Mouse (Mus musculus) hindbrain, embryonic 16.5 days (tissue): ENCODE measurements around the gene Got2. TPM values are rescaled to one million over a fixed set of nuclear protein-coding genes. Genes with fewer than 3 reads are reported as not detected.
"Not testable (repeated sequence)": the region's sequence is repeated elsewhere in the genome, so short reads cannot be mapped to it uniquely, and the experiment has no call there.

Source experiments
- ATAC-seq: fragments of 200-750 bp; cut with Nextera tagmentation; 2 replicates; pipeline ENCODE4 v1.8.0; 2017; ENCODE audit warnings: moderate TSS enrichment, moderate library complexity
- H3K27ac ChIP-seq: fragments of 300-500 bp; sonication (generic); 2 replicates; pipeline ENCODE4 v1.5.1; 2014; ENCODE audit warnings: low read depth, mild to moderate bottlenecking, control low read depth, low read length, moderate library complexity
- H3K27me3 ChIP-seq: fragments of 300-500 bp; sonication (generic); replicated peaks from 2 replicates; pipeline ENCODE4 v1.6.1; 2014; ENCODE audit warnings: low read length; ENCODE audit not compliant: control insufficient read depth, insufficient read depth
- H3K36me3 ChIP-seq: fragments of 300-500 bp; sonication (generic); 2 replicates; pipeline ENCODE4 v1.6.1; 2014; ENCODE audit warnings: mild to moderate bottlenecking, low read length, moderate library complexity, mixed read lengths; ENCODE audit not compliant: control insufficient read depth, insufficient read depth
- H3K4me1 ChIP-seq: fragments of 300-500 bp; sonication (generic); 2 replicates; pipeline ENCODE4 v1.6.1; 2014; ENCODE audit warnings: low read depth, low read length; ENCODE audit not compliant: control insufficient read depth, insufficient read depth
- H3K4me2 ChIP-seq: fragments of 300-500 bp; sonication (generic); 2 replicates; pipeline ENCODE4 v1.6.1; 2014; ENCODE audit warnings: mild to moderate bottlenecking, low read length, control low read depth, moderate library complexity
- H3K4me3 ChIP-seq: fragments of 300-500 bp; sonication (generic); 2 replicates; pipeline ENCODE4 v1.5.1; 2014; ENCODE audit warnings: mild to moderate bottlenecking, low read length, control low read depth, moderate library complexity
- H3K9ac ChIP-seq: fragments of 300-500 bp; sonication (generic); 2 replicates; pipeline ENCODE4 v1.6.1; 2014; ENCODE audit warnings: low read depth, mild to moderate bottlenecking, control low read depth, low read length, moderate library complexity
- H3K9me3 ChIP-seq: fragments of 300-500 bp; sonication (generic); 2 replicates; pipeline ENCODE4 v1.6.1; 2014; ENCODE audit warnings: mild to moderate bottlenecking, low read length, moderate library complexity; ENCODE audit not compliant: control insufficient read depth
- WGBS: fragments of 180-500 bp; shearing (Covaris S2); extraction: QIAGEN DNeasy Blood & Tissue Kit; methylation state at CpG from one replicate; pipeline ENCODE4 v1.1.7; 2014; 5-methylcytosine and 5-hydroxymethylcytosine counted together
- polyA plus RNA-seq: library from polyadenylated mRNA; unstranded; fragments of >200 nt; fragmentation: Nextera tagmentation; extraction: Ambion mirVana; gene quantifications from 2 replicates; pipeline ENCODE4 v1.2.1, GENCODE M21; 2015

Gene Got2
- polyA plus RNA-seq, 1 experiment from 2014 or later, result 252 TPM

DNA sequence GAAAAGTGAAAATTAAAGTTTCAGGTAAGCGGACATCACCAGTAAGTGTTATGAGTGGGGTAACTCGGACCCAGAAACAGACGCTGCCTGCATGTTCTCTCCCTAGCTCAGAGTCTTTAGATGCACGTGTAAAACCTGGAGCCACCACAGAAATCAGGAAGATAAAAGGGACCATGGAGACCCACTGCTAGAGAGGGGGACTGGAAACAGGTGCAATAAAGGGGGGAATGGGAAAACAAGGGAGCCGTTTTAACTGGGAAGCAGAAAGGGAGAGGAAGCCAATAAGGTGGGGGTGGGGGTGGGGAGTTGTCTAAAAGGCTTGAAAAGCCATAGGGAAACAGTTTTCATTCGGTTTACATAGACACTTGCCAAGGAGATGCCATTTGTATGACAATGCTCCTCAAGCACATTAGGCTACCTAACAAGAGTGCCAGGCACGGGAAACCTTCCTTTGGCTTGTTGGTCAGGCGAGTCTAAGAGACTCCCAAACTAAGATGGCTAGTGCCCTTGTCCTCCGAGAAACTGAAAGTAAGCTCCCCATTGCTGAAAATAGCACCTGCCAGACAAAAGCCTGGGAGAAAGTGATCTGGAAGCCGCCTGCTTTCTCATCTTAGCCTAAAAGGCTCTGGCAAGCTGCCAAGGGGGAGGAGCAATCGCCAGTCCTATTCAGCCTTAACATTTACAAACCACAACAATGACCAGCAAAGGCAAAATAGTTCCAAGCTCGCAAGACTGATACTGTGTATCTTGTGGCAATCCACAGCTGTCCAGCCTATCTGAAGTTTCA is 10.0 kb downstream of the Got2 start:
- 36% methylated on average over 12 of the region's 12 CpGs for WGBS
- H3K27me3 ChIP-seq, result no peaks in the 10 kb centered on the region
- peak; percentile 78 for ATAC-seq
- H3K4me3 ChIP-seq, result peak overlapping the region; percentile 22
- H3K36me3 ChIP-seq, result peaks cover 34% of the 10 kb centered on the region
- no peak overlapping the region for H3K9ac ChIP-seq
- H3K27ac ChIP-seq, result peak overlapping the region; percentile 67
- H3K9me3 ChIP-seq, result no peaks in the 10 kb centered on the region
- peaks cover 4% of the 10 kb centered on the region for H3K4me1 ChIP-seq
- peak overlapping the region; percentile 52 for H3K4me2 ChIP-seq

DNA sequence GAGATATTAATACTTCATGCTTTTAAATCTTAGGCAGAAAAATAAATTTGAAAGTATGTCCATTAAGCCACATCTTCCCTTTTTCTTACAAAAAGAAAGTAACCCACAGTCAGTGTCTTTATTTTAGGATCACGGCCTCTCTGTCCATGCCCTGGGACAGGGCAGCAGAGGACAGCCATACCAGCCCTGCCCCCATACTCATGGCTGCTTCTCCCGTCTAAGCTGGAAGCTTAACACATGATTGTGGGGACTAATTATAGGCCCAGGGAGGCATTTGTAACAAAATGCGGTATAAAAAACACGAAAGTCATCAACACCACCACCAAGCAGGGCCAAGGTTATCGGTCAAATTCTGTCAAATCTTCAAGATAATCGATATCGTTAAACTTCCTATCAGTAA is 13.1 kb downstream of the Got2 start:
- Histone ChIP-seq H3K4me2 (no peak overlapping the region), H3K36me3 (peaks cover 44% of the 10 kb centered on the region), H3K9me3 (no peaks in the 10 kb centered on the region), H3K9ac (no peak overlapping the region), H3K4me1 (peaks cover 4% of the 10 kb centered on the region), H3K4me3 (no peak overlapping the region), H3K27me3 (no peaks in the 10 kb centered on the region), H3K27ac (no peak overlapping the region)
- WGBS, result 97% methylated on average over 7 of the region's 7 CpGs
- no peak for ATAC-seq

DNA sequence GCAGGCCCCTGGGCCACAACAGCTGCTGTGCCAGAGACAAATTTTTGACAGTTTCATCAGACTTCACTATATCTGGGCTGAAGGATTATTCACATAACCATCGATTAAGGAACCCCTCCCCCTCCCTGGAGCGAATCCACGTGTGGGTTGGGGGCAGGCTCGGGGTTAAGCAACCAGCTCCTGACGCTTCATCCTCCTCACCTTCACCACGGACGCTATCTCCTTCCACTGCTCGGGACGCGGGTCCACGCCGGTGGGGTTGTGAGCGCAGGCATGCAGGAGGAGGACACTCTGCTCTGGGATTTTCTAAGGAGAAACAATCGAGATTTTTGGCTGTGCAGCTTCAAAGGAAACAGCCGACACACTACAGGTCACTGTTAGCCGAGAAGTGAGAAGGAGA is 16.7 kb downstream of the Got2 start:
- H3K4me3 ChIP-seq, result no peak overlapping the region
- no peaks in the 10 kb centered on the region for H3K9me3 ChIP-seq
- no peak overlapping the region for H3K9ac ChIP-seq
- peaks cover 65% of the 10 kb centered on the region for H3K36me3 ChIP-seq
- ATAC-seq, result no peak
- H3K4me1 ChIP-seq, result no peaks in the 10 kb centered on the region
- H3K27me3 ChIP-seq, result no peaks in the 10 kb centered on the region
- 92% methylated on average over 15 of the region's 16 CpGs for WGBS
- no peak overlapping the region for H3K27ac ChIP-seq
- no peak overlapping the region for H3K4me2 ChIP-seq

DNA sequence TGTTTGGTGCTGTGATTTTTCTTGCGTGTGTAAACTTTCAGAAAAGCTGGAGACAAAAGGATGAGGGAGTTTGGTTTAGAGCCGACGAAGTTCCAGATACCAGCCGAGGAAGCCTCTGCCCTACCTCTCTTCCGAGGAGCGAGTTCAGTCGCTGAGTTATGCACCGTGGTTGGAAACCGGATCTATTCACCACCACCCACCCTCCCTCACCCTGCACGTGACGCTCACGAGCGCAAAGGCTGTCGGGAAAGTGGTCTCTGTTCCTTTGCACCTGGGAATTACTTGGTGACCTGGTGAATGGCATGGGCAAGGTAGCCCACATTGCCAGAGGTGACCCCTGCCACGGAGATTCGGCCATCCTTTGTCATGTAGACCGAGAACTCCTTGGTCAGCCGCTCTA is 23.5 kb downstream of the Got2 start:
- H3K4me3 ChIP-seq, H3K27me3 ChIP-seq, H3K9ac ChIP-seq, H3K9me3 ChIP-seq, H3K4me2 ChIP-seq, ATAC-seq, H3K4me1 ChIP-seq, H3K27ac ChIP-seq: not testable (repeated sequence)
- H3K36me3 ChIP-seq, result peaks cover 29% of the 10 kb centered on the region
- 96% methylated on average over 17 of the region's 18 CpGs for WGBS

GRCm38 (mm10) chr8:95863761-95864440 is 24.4 kb downstream of the Got2 start:
- not testable (repeated sequence) for H3K4me1 ChIP-seq, H3K27me3 ChIP-seq, H3K27ac ChIP-seq, H3K4me3 ChIP-seq, H3K9me3 ChIP-seq, H3K4me2 ChIP-seq, H3K9ac ChIP-seq
- peaks cover 22% of the 10 kb centered on the region for H3K36me3 ChIP-seq
- WGBS, result 74% methylated on average over 10 of the region's 11 CpGs
- peak; percentile 54; the same call in 1 of the 2 replicates for ATAC-seq

- Histone ChIP-seq H3K4me3 (no peak overlapping the region), H3K27ac (no peak overlapping the region), H3K4me2 (no peak overlapping the region), H3K9ac (no peak overlapping the region), H3K27me3 (no peaks in the 10 kb centered on the region), H3K4me1 (peaks cover 10% of the 10 kb centered on the region), H3K9me3 (no peaks in the 10 kb centered on the region), H3K36me3 (no peaks in the 10 kb centered on the region)
- 89% methylated on average over 6 of the region's 6 CpGs for WGBS
- ATAC-seq, result no peak
Observed at GRCm38 (mm10) chr8:95854174-95854573, 34.2 kb downstream of the Got2 start.

GRCm38 (mm10) chr8:95853102-95853843 is 35.1 kb downstream of the Got2 start, which contains the start of gene Slc38a7:
Slc38a7 (minus strand) TSS chr8:95853539.
- Histone ChIP-seq H3K9ac (peak within 1 kb of the TSS; percentile 67), H3K4me2 (peak within 1 kb of the TSS; percentile 74), H3K4me3 (peak within 1 kb of the TSS; percentile 68), H3K9me3 (no peaks in the 10 kb centered on the region), H3K27ac (no peak within 1 kb of the TSS), H3K4me1 (peaks cover 10% of the 10 kb centered on the region), H3K36me3 (no peaks in the 10 kb centered on the region), H3K27me3 (no peaks in the 10 kb centered on the region)
- ATAC-seq, result peak; percentile 97
- WGBS, result 12% methylated on average over 22 of the region's 22 CpGs

DNA sequence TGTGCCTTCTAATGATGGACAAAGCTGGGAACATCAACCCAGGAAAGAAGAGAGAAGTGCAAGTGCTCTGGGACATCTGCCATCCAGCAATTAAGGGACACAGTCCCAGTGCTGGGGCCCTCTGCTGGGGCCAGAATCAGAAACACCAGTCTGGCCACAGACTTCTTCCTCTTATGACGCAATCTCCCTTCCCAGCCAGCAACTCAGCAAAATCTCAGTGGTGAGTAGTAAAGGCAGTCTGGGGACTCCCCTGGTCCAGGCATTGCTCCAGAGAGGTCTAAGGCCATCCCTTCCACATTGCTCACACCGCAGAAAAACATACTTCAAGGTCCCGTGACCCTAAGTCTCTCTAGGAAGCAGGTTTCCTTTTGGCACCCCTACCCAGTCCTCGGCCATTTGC is 36.1 kb downstream of the Got2 start:
- H3K36me3 ChIP-seq, result no peaks in the 10 kb centered on the region
- peak overlapping the region; percentile 74 for H3K4me2 ChIP-seq
- H3K4me3 ChIP-seq, result peak overlapping the region; percentile 68
- no peak for ATAC-seq
- H3K9me3 ChIP-seq, result no peaks in the 10 kb centered on the region
- no peak overlapping the region for H3K9ac ChIP-seq
- WGBS, result 74% methylated on average over 4 of the region's 4 CpGs
- H3K27ac ChIP-seq, result no peak overlapping the region
- peaks cover 10% of the 10 kb centered on the region for H3K4me1 ChIP-seq
- H3K27me3 ChIP-seq, result no peaks in the 10 kb centered on the region

DNA sequence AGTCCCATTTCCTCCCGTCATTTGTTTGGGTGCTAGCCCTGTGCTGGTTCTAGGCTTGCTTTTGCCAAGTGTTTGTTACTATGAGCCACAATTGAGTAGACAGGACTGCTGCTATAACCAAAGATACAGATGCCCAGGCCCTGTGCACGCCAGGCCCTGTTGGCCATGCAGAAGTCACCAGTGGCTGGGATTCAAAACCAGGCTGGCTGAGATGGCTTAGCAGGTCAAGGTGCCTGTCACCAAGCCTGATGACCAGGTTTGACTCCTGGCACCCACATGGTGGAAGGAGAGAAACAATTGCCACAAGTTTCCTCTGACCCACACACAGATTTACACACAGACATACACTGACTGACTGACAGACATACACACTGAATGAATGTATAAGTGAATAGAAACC is 38.0 kb downstream of the Got2 start:
- no peak for ATAC-seq
- Histone ChIP-seq H3K27ac (no peak overlapping the region), H3K27me3 (no peaks in the 10 kb centered on the region), H3K4me1 (peaks cover 10% of the 10 kb centered on the region), H3K9me3 (no peaks in the 10 kb centered on the region), H3K9ac (no peak overlapping the region), H3K36me3 (peaks cover 7% of the 10 kb centered on the region; the same call in 1 of the 2 replicates), H3K4me2 (no peak overlapping the region), H3K4me3 (no peak overlapping the region)
- 98% methylated on average over 2 of the region's 2 CpGs for WGBS
